Mouse (Mus musculus): ENCODE data around the gene Sept7. TPM values are rescaled to one million over a fixed set of nuclear protein-coding genes. Genes with fewer than 3 reads are reported as not detected.

The Sept7 gene
- total and polyA plus RNA-seq, 3 experiments, result 66.7 to 254 (median 67.0) TPM

DNA sequence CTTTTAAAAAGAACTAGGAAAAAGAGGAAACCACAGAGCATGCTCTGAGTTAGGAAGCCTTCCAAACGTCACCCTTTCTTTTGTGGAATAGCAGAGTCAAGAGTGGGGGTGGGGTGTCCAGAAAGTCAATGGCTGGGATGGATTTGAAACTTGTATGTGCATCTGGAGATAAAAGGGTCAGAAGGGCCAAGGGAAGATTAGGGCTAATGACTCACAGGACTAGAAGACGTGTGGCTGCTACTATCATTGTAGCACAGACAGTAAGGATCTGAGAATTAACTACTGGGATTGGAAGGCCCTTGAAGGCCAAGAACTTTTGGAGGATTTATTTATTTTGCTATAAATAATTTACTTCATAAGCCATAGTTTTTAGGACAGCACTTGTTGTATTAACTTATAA, 36.0 kb upstream of the Sept7 start (continued):
- no peak for TF ChIP-seq MYB (IDR thresholded peaks at IDR 0.05; ENCODE audit: low read depth, low read length)
- TF ChIP-seq ELF1 (IDR thresholded peaks at IDR 0.05; ENCODE audit: low read depth, low read length), result no peak
- TF ChIP-seq JUND (IDR thresholded peaks at IDR 0.05; ENCODE audit: low read depth, low read length), result no peak
- TF ChIP-seq HCFC1 (IDR thresholded peaks at IDR 0.05; ENCODE audit: low read depth, low read length), result no peak
- TF ChIP-seq EP300 (IDR thresholded peaks at IDR 0.05; ENCODE audit: low read depth in 1 of 2, low read length in 2 of 2), result peak; percentile 50 to 72
- TF ChIP-seq POLR2AphosphoS5 (IDR thresholded peaks at IDR 0.05; ENCODE audit: borderline replicate concordance, low read depth, low read length), result no peak

DNA sequence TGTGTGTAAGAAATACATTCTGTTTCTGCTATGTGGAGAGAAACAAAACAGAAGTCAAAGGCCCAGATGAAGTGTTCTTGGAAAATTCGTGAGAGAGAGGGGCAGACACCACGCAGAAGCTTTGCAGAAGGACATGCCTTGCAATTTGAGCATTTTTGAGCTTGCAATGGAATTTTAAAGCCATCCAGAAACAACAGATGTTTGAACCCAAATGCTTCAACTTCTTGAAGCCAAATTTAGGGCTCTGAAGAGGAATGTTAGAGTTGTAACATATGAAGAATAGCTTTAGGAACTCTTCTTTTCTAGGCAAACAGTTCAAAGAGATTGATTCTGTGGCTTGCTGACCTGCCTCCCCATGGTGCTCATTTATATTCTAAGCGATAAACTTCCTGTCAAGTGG, 33.3 kb upstream of the Sept7 start:
- Histone ChIP-seq H3K4me3 (ENCODE audit: control insufficient read depth in 1 of 2, insufficient read depth in 1 of 2, low read depth in 2 of 2, low read length in 2 of 2) (no peak overlapping the region), H3K27ac (ENCODE audit: control insufficient read depth, low read depth, low read length) (no peak overlapping the region), H3K9me3 (replicated peaks; ENCODE audit: insufficient read depth, low read length) (no peaks in the 10 kb centered on the region), H3K36me3 (ENCODE audit: control insufficient read depth in 1 of 2, insufficient read depth in 2 of 2, low read length in 2 of 2) (peaks cover 0 to 12% of the 10 kb centered on the region in 2 experiments; a peak in 2 of 4 replicates), H3K79me2 (ENCODE audit: control insufficient read depth, insufficient read depth, low read length, poor library complexity) (no peaks in the 10 kb centered on the region), H3K9ac (ENCODE audit: control insufficient read depth, low read depth, low read length, poor library complexity, severe bottlenecking) (no peak overlapping the region), H3K4me1 (ENCODE audit: control insufficient read depth in 1 of 2, insufficient read depth in 2 of 2, low read length in 2 of 2) (peaks cover 4 to 8% of the 10 kb centered on the region in 2 experiments), H3K27me3 (ENCODE audit: control insufficient read depth in 1 of 2, insufficient read depth in 2 of 2, low read length in 2 of 2) (no peaks in the 10 kb centered on the region; a peak in 1 of 4 replicates)
- no peak for TF ChIP-seq CHD2 (IDR thresholded peaks at IDR 0.05; ENCODE audit: low read length)
- TF ChIP-seq ZNF384 (IDR thresholded peaks at IDR 0.05; ENCODE audit: low read depth, low read length), result no peak
- TF ChIP-seq POLR2AphosphoS5 (IDR thresholded peaks at IDR 0.05; ENCODE audit: borderline replicate concordance, low read depth, low read length), result no peak
- no peak for TF ChIP-seq RAD21 (IDR thresholded peaks at IDR 0.05; ENCODE audit: low read depth, low read length)
- no peak for TF ChIP-seq MEF2A (IDR thresholded peaks at IDR 0.05; ENCODE audit: extremely low read depth, insufficient replicate concordance, low read depth, low read length, poor library complexity, severe bottlenecking)
- no peak for TF ChIP-seq MXI1 (IDR thresholded peaks at IDR 0.05; ENCODE audit: low read depth, low read length)
- TF ChIP-seq GATA1 (IDR thresholded peaks at IDR 0.05; ENCODE audit: low read depth, low read length), result no peak
- no peak for TF ChIP-seq TAL1 (IDR thresholded peaks at IDR 0.05; ENCODE audit: low read length)
- no peak for TF ChIP-seq MYC (IDR thresholded peaks at IDR 0.05; ENCODE audit: low read depth, low read length)
- no peak for TF ChIP-seq ZKSCAN1 (IDR thresholded peaks at IDR 0.05; ENCODE audit: low read depth, low read length)
- TF ChIP-seq NRF1 (IDR thresholded peaks at IDR 0.05; ENCODE audit: insufficient read depth, low read depth, low read length, poor library complexity, severe bottlenecking), result no peak
- no peak for DNase-seq (ENCODE audit: low read depth, low spot score)

DNA sequence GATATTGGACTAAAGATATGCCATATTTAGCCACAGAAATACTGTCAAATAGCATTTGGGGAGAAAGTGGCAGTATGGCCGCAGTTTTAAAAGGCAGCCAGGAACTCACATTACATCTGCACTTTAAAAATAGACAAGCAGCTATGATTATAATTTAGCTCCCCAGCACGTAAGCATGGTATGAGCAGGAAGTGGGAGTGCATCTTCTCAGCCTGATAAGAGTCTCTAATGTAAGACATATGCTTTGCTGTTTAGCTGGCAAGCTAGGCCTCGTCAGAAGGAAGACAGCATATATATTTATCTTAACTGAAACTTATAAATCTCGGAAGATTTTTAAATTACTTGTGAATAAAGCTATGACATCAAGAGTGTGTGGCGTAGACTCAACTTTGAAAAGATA, 32.4 kb upstream of the Sept7 start:
- TF ChIP-seq SIN3A (IDR thresholded peaks at IDR 0.05; ENCODE audit: low read length) (0 out of 2 replicates have a peak, but pooled peaks have one; percentile 21), MAX (IDR thresholded peaks at IDR 0.05; ENCODE audit: low read length) (peak; percentile 42; the same call in 1 of the 2 replicates), GATA1 (IDR thresholded peaks at IDR 0.05; ENCODE audit: low read depth, low read length) (peak; percentile 74), HCFC1 (IDR thresholded peaks at IDR 0.05; ENCODE audit: low read depth, low read length) (peak; percentile 38; the same call in 1 of the 2 replicates), MAZ (IDR thresholded peaks at IDR 0.05; ENCODE audit: low read depth, low read length) (no peak), RCOR1 (IDR thresholded peaks at IDR 0.05; ENCODE audit: low read depth, low read length) (peak; percentile 67), MYB (IDR thresholded peaks at IDR 0.05; ENCODE audit: low read depth, low read length) (no peak), MXI1 (IDR thresholded peaks at IDR 0.05; ENCODE audit: low read depth, low read length) (peak; percentile 50), CHD2 (IDR thresholded peaks at IDR 0.05; ENCODE audit: low read length) (no peak), ELF1 (IDR thresholded peaks at IDR 0.05; ENCODE audit: low read depth, low read length) (peak; percentile 66), EP300 (IDR thresholded peaks at IDR 0.05; ENCODE audit: low read depth in 1 of 2, low read length in 2 of 2) (peak in 1 of 2 experiments; percentile 44; a peak in 2 of 4 replicates), TCF12 (IDR thresholded peaks at IDR 0.05; ENCODE audit: low read depth, low read length) (peak; percentile 51), ETS1 (IDR thresholded peaks at IDR 0.05; ENCODE audit: low read depth, low read length) (peak; percentile 80; the same call in 1 of the 2 replicates), MEF2A (IDR thresholded peaks at IDR 0.05; ENCODE audit: extremely low read depth, insufficient replicate concordance, low read depth, low read length, poor library complexity, severe bottlenecking) (0 out of 2 replicates have a peak, but pooled peaks have one; percentile 20), MYC (IDR thresholded peaks at IDR 0.05; ENCODE audit: low read depth, low read length) (peak; percentile 75)
- peak; percentile 79 for DNase-seq (ENCODE audit: low read depth, low spot score)
- H3K79me2 ChIP-seq (ENCODE audit: control insufficient read depth, insufficient read depth, low read length, poor library complexity), result no peaks in the 10 kb centered on the region
- H3K4me1 ChIP-seq (ENCODE audit: control insufficient read depth in 1 of 2, insufficient read depth in 2 of 2, low read length in 2 of 2), result peaks cover 4 to 8% of the 10 kb centered on the region in 2 experiments
- H3K27me3 ChIP-seq (ENCODE audit: control insufficient read depth in 1 of 2, insufficient read depth in 2 of 2, low read length in 2 of 2), result no peaks in the 10 kb centered on the region; a peak in 1 of 4 replicates
- peaks cover 0 to 12% of the 10 kb centered on the region in 2 experiments; a peak in 2 of 4 replicates for H3K36me3 ChIP-seq (ENCODE audit: control insufficient read depth in 1 of 2, insufficient read depth in 2 of 2, low read length in 2 of 2)
- H3K27ac ChIP-seq (ENCODE audit: control insufficient read depth, low read depth, low read length), result no peak overlapping the region
- no peak overlapping the region; a peak in 1 of 4 replicates for H3K4me3 ChIP-seq (ENCODE audit: control insufficient read depth in 1 of 2, insufficient read depth in 1 of 2, low read depth in 2 of 2, low read length in 2 of 2)
- no peaks in the 10 kb centered on the region for H3K9me3 ChIP-seq (replicated peaks; ENCODE audit: insufficient read depth, low read length)
- no peak overlapping the region for H3K9ac ChIP-seq (ENCODE audit: control insufficient read depth, low read depth, low read length, poor library complexity, severe bottlenecking)

All from MEL (cell line).